Mouse (Mus musculus): Measurements from ENCODE around the gene Tmem109. TPM values are rescaled to one million over a fixed set of nuclear protein-coding genes. Genes with fewer than 3 reads are reported as not detected.

Tmem109 gene
- polyA plus RNA-seq, 2 experiments = 11.1 to 16.1 TPM

- Histone ChIP-seq H3K4me2 (ENCODE audit: low read depth) (no peak overlapping the region), H3K27me3 (ENCODE audit: control insufficient read depth, insufficient read depth, low read length) (no peaks in the 10 kb centered on the region), H3K9ac (replicated peaks) (no peak overlapping the region), H3K4me3 (ENCODE audit: insufficient read depth in 1 of 2, low read depth in 2 of 2, low read length in 2 of 2) (no peak overlapping the region), H3K4me1 (replicated peaks; ENCODE audit: control insufficient read depth in 2 of 2, insufficient read depth in 2 of 2, low read length in 1 of 2) (no peaks in the 10 kb centered on the region), H3K27ac (no peak overlapping the region), H3K9me3 (ENCODE audit: control insufficient read depth, low read length) (no peaks in the 10 kb centered on the region), H3K36me3 (replicated peaks; ENCODE audit: control insufficient read depth, insufficient read depth, low read depth) (no peaks in the 10 kb centered on the region)
- TF ChIP-seq CTCF (IDR thresholded peaks at IDR 0.05; ENCODE audit: low read depth) (no peak), EP300 (IDR thresholded peaks at IDR 0.05; ENCODE audit: low read depth) (no peak)
- WGBS (ENCODE audit: insufficient replicate concordance) = 31% methylated on average over 3 of the region's 3 CpGs
- ATAC-seq (ENCODE audit: insufficient read depth) (no peak), DNase-seq (ENCODE audit: low read depth in 3 of 3, low spot score in 3 of 3) (no peak)
Observed at GRCm38 (mm10) chr19:10835671-10836070, 46.1 kb downstream of the Tmem109 start.

GRCm38 (mm10) chr19:10833611-10834010 is 48.2 kb downstream of the Tmem109 start:
- no peak for ATAC-seq (ENCODE audit: insufficient read depth)
- Histone ChIP-seq H3K4me1 (replicated peaks; ENCODE audit: control insufficient read depth in 2 of 2, insufficient read depth in 2 of 2, low read length in 1 of 2) (no peaks in the 10 kb centered on the region), H3K4me2 (ENCODE audit: low read depth) (no peak overlapping the region), H3K9me3 (ENCODE audit: control insufficient read depth, low read length) (no peaks in the 10 kb centered on the region), H3K9ac (replicated peaks) (no peak overlapping the region), H3K36me3 (replicated peaks; ENCODE audit: control insufficient read depth, insufficient read depth, low read depth) (no peaks in the 10 kb centered on the region), H3K27me3 (ENCODE audit: control insufficient read depth, insufficient read depth, low read length) (no peaks in the 10 kb centered on the region), H3K27ac (no peak overlapping the region), H3K4me3 (ENCODE audit: insufficient read depth in 1 of 2, low read depth in 2 of 2, low read length in 2 of 2) (no peak overlapping the region)
- no peak for DNase-seq (ENCODE audit: low read depth in 3 of 3, low spot score in 3 of 3)
- WGBS (ENCODE audit: insufficient replicate concordance) = 42% methylated on average over 3 of the region's 3 CpGs
- TF ChIP-seq CTCF (IDR thresholded peaks at IDR 0.05; ENCODE audit: low read depth) = no peak
- TF ChIP-seq EP300 (IDR thresholded peaks at IDR 0.05; ENCODE audit: low read depth) = no peak

GRCm38 (mm10) chr19:10832030-10832429 is 49.8 kb downstream of the Tmem109 start:
- TF ChIP-seq EP300 (IDR thresholded peaks at IDR 0.05; ENCODE audit: low read depth) (no peak), CTCF (IDR thresholded peaks at IDR 0.05; ENCODE audit: low read depth) (no peak)
- Histone ChIP-seq H3K4me2 (ENCODE audit: low read depth) (no peak overlapping the region), H3K36me3 (replicated peaks; ENCODE audit: control insufficient read depth, insufficient read depth, low read depth) (no peaks in the 10 kb centered on the region), H3K9me3 (ENCODE audit: control insufficient read depth, low read length) (no peaks in the 10 kb centered on the region), H3K4me3 (ENCODE audit: insufficient read depth in 1 of 2, low read depth in 2 of 2, low read length in 2 of 2) (no peak overlapping the region), H3K27ac (no peak overlapping the region), H3K27me3 (ENCODE audit: control insufficient read depth, insufficient read depth, low read length) (no peaks in the 10 kb centered on the region), H3K9ac (replicated peaks) (no peak overlapping the region), H3K4me1 (replicated peaks; ENCODE audit: control insufficient read depth in 2 of 2, insufficient read depth in 2 of 2, low read length in 1 of 2) (no peaks in the 10 kb centered on the region)
- DNase-seq (ENCODE audit: low read depth in 3 of 3, low spot score in 3 of 3) (no peak), ATAC-seq (ENCODE audit: insufficient read depth) (no peak)
- 47% methylated on average over 3 of the region's 3 CpGs for WGBS (ENCODE audit: insufficient replicate concordance)

- H3K27ac ChIP-seq = no peak overlapping the region
- no peak overlapping the region for H3K4me3 ChIP-seq (ENCODE audit: insufficient read depth in 1 of 2, low read depth in 2 of 2, low read length in 2 of 2)
- H3K36me3 ChIP-seq (replicated peaks; ENCODE audit: control insufficient read depth, insufficient read depth, low read depth) = no peaks in the 10 kb centered on the region
- H3K9ac ChIP-seq (replicated peaks) = no peak overlapping the region
- peak; percentile 27 to 33 (median 29) for DNase-seq (ENCODE audit: low read depth in 3 of 3, low spot score in 3 of 3)
- no peak overlapping the region for H3K4me2 ChIP-seq (ENCODE audit: low read depth)
- no peaks in the 10 kb centered on the region for H3K4me1 ChIP-seq (replicated peaks; ENCODE audit: control insufficient read depth in 2 of 2, insufficient read depth in 2 of 2, low read length in 1 of 2)
- 9% methylated on average over 5 of the region's 5 CpGs for WGBS (ENCODE audit: insufficient replicate concordance)
- TF ChIP-seq CTCF (IDR thresholded peaks at IDR 0.05; ENCODE audit: low read depth) (peak; percentile 71), EP300 (IDR thresholded peaks at IDR 0.05; ENCODE audit: low read depth) (no peak)
- no peaks in the 10 kb centered on the region for H3K9me3 ChIP-seq (ENCODE audit: control insufficient read depth, low read length)
- ATAC-seq (ENCODE audit: insufficient read depth) = no peak
- no peaks in the 10 kb centered on the region for H3K27me3 ChIP-seq (ENCODE audit: control insufficient read depth, insufficient read depth, low read length)
Observed at GRCm38 (mm10) chr19:10831424-10831823, 50.4 kb downstream of the Tmem109 start.

- Histone ChIP-seq H3K36me3 (replicated peaks; ENCODE audit: control insufficient read depth, insufficient read depth, low read depth) (no peaks in the 10 kb centered on the region), H3K9me3 (ENCODE audit: control insufficient read depth, low read length) (no peaks in the 10 kb centered on the region), H3K4me3 (ENCODE audit: insufficient read depth in 1 of 2, low read depth in 2 of 2, low read length in 2 of 2) (no peak within 1 kb of the TSS), H3K4me1 (replicated peaks; ENCODE audit: control insufficient read depth in 2 of 2, insufficient read depth in 2 of 2, low read length in 1 of 2) (no peaks in the 10 kb centered on the region), H3K27ac (no peak within 1 kb of the TSS), H3K4me2 (ENCODE audit: low read depth) (no peak within 1 kb of the TSS), H3K27me3 (ENCODE audit: control insufficient read depth, insufficient read depth, low read length) (no peaks in the 10 kb centered on the region), H3K9ac (replicated peaks) (no peak within 1 kb of the TSS)
- DNase-seq (ENCODE audit: low read depth in 3 of 3, low spot score in 3 of 3) (no peak), ATAC-seq (ENCODE audit: insufficient read depth) (no peak)
- TF ChIP-seq EP300 (IDR thresholded peaks at IDR 0.05; ENCODE audit: low read depth) (no peak), CTCF (IDR thresholded peaks at IDR 0.05; ENCODE audit: low read depth) (no peak)
- 65% methylated on average over 16 of the region's 16 CpGs for WGBS (ENCODE audit: insufficient replicate concordance)
Observed at GRCm38 (mm10) chr19:10829436-10830175, 52.2 kb downstream of the Tmem109 start, which contains the start of gene Cd6. Gene Cd6, minus strand, starts transcription at chr19:10830058.
